Mouse (Mus musculus): Measurements from ENCODE around the gene Fastkd2. TPM values are rescaled to one million over a fixed set of nuclear protein-coding genes. Genes with fewer than 3 reads are reported as not detected.

The Fastkd2 gene
- total and polyA plus RNA-seq, 3 experiments = 2.2 to 115 (median 65.4) TPM

DNA sequence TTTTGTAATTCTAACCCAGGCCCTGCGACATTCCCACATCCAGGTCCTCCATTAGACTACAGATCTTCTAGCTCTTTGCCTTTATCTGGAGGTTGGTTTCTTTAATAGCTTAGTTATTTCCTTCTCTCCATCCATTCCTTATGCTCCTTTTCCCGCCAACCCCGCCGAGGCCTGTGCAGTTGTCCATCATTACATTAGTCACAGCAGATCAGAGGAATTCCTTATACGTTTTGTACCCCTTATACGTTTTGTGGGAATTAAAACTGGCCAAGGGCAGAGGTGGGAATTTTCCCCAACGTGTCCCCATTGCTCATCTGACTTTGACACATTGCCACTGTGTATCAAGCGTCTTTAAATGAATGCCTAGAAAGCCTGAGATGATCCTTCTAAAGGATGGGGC, 618 bp upstream of the Fastkd2 start:
- Histone ChIP-seq H3K36me3 (replicated peaks) (peaks cover 21% of the 10 kb centered on the region), H3K4me1 (ENCODE audit: insufficient read depth, low read depth, low read length) (peaks cover 30% of the 10 kb centered on the region), H3K9me3 (replicated peaks) (no peaks in the 10 kb centered on the region), H3K4me3 (ENCODE audit: low read depth, low read length) (peak overlapping the region; percentile 72), H3K27me3 (ENCODE audit: insufficient read depth, low read length) (peaks cover 7% of the 10 kb centered on the region)
- ATAC-seq (ENCODE audit: extremely low read depth, insufficient number of reproducible peaks, low FRiP score, poor library complexity, severe bottlenecking) (no peak), DNase-seq (ENCODE audit: low spot score) (no peak)
- no peak for TF ChIP-seq GATA2 (IDR thresholded peaks at IDR 0.05; ENCODE audit: borderline replicate concordance, low read depth, low read length)
- no peak for TF ChIP-seq GATA1 (IDR thresholded peaks at IDR 0.05; ENCODE audit: borderline replicate concordance, low read length)
- TF ChIP-seq POLR2AphosphoS5 (IDR thresholded peaks at IDR 0.05; ENCODE audit: insufficient replicate concordance, low read depth, low read length) = no peak
- no peak for TF ChIP-seq TAL1 (conservative IDR thresholded peaks at IDR 0.05; ENCODE audit: low read depth, low read length)
- no peak for TF ChIP-seq CTCF (IDR thresholded peaks at IDR 0.05; ENCODE audit: low read depth, low read length)

DNA sequence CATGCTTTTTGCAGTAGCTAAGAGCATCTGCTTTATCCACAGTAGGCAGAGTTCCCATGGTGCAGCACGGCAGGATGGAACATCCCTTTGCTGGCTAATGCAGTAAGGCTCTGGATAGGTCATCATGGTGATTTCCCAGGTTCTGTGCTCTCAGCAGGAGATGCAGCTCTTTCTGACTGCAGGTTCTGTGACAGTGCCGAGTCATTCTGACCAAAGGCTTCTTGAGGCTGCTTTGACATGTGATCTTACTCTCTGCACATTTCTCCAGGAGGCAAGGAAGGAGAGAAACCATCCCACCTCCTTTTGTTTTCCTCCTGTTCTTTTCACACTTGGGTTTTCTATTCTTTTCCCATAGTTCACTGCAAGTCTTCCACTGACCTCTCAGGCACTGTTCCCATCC, 25.6 kb downstream of the Fastkd2 start:
- Histone ChIP-seq H3K4me3 (ENCODE audit: low read depth, low read length) (no peak overlapping the region), H3K36me3 (replicated peaks) (peaks cover 38% of the 10 kb centered on the region), H3K4me1 (ENCODE audit: insufficient read depth, low read depth, low read length) (0 out of 2 replicates have a peak, but pooled peaks cover 6% of the 10 kb centered on the region), H3K9me3 (replicated peaks) (no peaks in the 10 kb centered on the region), H3K27me3 (ENCODE audit: insufficient read depth, low read length) (no peaks in the 10 kb centered on the region)
- TF ChIP-seq GATA1 (IDR thresholded peaks at IDR 0.05; ENCODE audit: borderline replicate concordance, low read length) (no peak), TAL1 (conservative IDR thresholded peaks at IDR 0.05; ENCODE audit: low read depth, low read length) (no peak), GATA2 (IDR thresholded peaks at IDR 0.05; ENCODE audit: borderline replicate concordance, low read depth, low read length) (no peak)
- DNase-seq (ENCODE audit: low spot score) (no peak), ATAC-seq (ENCODE audit: extremely low read depth, insufficient number of reproducible peaks, low FRiP score, poor library complexity, severe bottlenecking) (no peak)

DNA sequence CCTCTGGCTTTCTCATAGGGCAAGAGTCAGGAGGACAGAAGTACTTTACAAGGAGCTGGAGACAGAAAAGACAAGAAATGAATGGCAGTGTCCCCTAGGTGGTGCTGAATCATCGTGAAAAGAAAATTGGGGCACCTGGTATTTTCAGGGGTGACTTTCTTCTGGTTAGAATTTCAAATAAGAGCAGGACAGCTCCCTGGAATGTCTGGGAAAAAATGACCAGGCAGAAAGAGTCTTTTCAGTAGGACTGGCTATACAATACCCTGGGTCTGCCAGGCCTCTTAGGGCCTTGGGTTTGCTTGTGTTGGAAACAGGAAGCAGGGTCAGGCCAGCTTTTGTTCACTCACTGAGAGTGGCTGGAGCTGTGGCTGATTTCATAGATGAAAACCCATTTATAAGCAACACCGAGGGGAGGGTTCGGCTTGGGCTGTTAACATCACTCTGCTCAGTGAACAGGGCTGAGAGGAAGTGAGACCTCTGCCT, 32.8 kb downstream of the Fastkd2 start:
- Histone ChIP-seq H3K4me1 (ENCODE audit: insufficient read depth, low read depth, low read length) (no peaks in the 10 kb centered on the region), H3K4me3 (ENCODE audit: low read depth, low read length) (no peak overlapping the region), H3K36me3 (replicated peaks) (no peaks in the 10 kb centered on the region), H3K9me3 (replicated peaks) (no peaks in the 10 kb centered on the region), H3K27me3 (ENCODE audit: insufficient read depth, low read length) (peaks cover 9% of the 10 kb centered on the region; the same call in 1 of the 2 replicates)
- no peak for DNase-seq (ENCODE audit: low spot score)
- ATAC-seq (ENCODE audit: extremely low read depth, insufficient number of reproducible peaks, low FRiP score, poor library complexity, severe bottlenecking) = no peak
- no peak for TF ChIP-seq POLR2AphosphoS5 (IDR thresholded peaks at IDR 0.05; ENCODE audit: insufficient replicate concordance, low read depth, low read length)
- no peak for TF ChIP-seq CTCF (IDR thresholded peaks at IDR 0.05; ENCODE audit: low read depth, low read length)
- TF ChIP-seq GATA2 (IDR thresholded peaks at IDR 0.05; ENCODE audit: borderline replicate concordance, low read depth, low read length) = no peak
- no peak for TF ChIP-seq TAL1 (conservative IDR thresholded peaks at IDR 0.05; ENCODE audit: low read depth, low read length)
- no peak for TF ChIP-seq GATA1 (IDR thresholded peaks at IDR 0.05; ENCODE audit: borderline replicate concordance, low read length)

DNA sequence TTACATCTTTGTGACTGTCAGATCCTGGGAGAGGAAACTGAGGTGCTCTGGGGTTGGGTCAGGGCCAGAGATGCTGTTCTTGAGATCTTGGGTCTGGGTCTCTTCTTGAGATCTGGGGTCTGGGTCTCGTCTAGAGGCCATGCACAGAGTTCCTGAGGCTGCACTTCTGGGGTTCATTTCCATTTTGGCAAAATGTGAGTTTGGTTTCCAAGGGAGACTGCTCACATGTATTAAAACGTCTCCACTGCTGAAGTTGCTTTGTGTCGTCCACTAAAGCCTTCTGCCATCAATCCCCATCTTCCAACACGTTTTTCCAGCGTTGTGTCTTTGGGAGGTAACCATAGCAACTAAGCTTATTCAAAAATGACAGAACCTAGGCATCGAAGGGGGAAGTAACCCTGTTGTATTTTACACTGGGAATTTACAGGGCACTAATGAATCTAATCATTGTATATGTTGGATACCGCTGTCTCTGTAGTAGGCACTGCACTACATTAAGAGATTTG, 33.5 kb downstream of the Fastkd2 start:
- TF ChIP-seq GATA2 (IDR thresholded peaks at IDR 0.05; ENCODE audit: borderline replicate concordance, low read depth, low read length) (no peak), TAL1 (conservative IDR thresholded peaks at IDR 0.05; ENCODE audit: low read depth, low read length) (no peak), POLR2AphosphoS5 (IDR thresholded peaks at IDR 0.05; ENCODE audit: insufficient replicate concordance, low read depth, low read length) (no peak), CTCF (IDR thresholded peaks at IDR 0.05; ENCODE audit: low read depth, low read length) (no peak), GATA1 (IDR thresholded peaks at IDR 0.05; ENCODE audit: borderline replicate concordance, low read length) (no peak)
- DNase-seq (ENCODE audit: low spot score) (no peak), ATAC-seq (ENCODE audit: extremely low read depth, insufficient number of reproducible peaks, low FRiP score, poor library complexity, severe bottlenecking) (no peak)
- Histone ChIP-seq H3K9me3 (replicated peaks) (no peaks in the 10 kb centered on the region), H3K36me3 (replicated peaks) (no peaks in the 10 kb centered on the region), H3K27me3 (ENCODE audit: insufficient read depth, low read length) (peaks cover 9% of the 10 kb centered on the region; the same call in 1 of the 2 replicates), H3K4me1 (ENCODE audit: insufficient read depth, low read depth, low read length) (no peaks in the 10 kb centered on the region), H3K4me3 (ENCODE audit: low read depth, low read length) (no peak overlapping the region)

DNA sequence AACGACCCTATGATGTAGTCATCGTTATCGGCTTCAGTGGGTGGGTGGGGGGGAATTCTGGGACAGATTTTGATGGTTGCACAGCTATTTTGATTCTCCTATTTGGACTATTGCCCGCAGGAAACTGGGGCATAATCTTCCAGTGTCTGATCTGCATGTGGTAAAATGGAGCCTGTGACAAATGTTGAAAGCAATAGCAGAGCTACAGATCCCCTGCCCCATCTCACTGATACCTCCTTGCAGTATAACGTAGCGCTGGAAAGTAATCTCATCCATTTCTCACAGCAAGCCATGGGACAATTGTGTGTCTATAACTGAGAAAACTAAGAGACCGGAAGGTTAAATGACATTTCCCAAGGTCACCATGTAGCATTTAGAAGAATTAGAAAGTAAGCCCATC, 34.0 kb downstream of the Fastkd2 start:
- DNase-seq (ENCODE audit: low spot score) (no peak), ATAC-seq (ENCODE audit: extremely low read depth, insufficient number of reproducible peaks, low FRiP score, poor library complexity, severe bottlenecking) (no peak)
- Histone ChIP-seq H3K9me3 (replicated peaks) (no peaks in the 10 kb centered on the region), H3K27me3 (ENCODE audit: insufficient read depth, low read length) (peaks cover 9% of the 10 kb centered on the region; the same call in 1 of the 2 replicates), H3K36me3 (replicated peaks) (no peaks in the 10 kb centered on the region), H3K4me3 (ENCODE audit: low read depth, low read length) (no peak overlapping the region), H3K4me1 (ENCODE audit: insufficient read depth, low read depth, low read length) (no peaks in the 10 kb centered on the region)
- TF ChIP-seq CTCF (IDR thresholded peaks at IDR 0.05; ENCODE audit: low read depth, low read length) = no peak
- TF ChIP-seq GATA2 (IDR thresholded peaks at IDR 0.05; ENCODE audit: borderline replicate concordance, low read depth, low read length) = no peak
- no peak for TF ChIP-seq TAL1 (conservative IDR thresholded peaks at IDR 0.05; ENCODE audit: low read depth, low read length)
- TF ChIP-seq POLR2AphosphoS5 (IDR thresholded peaks at IDR 0.05; ENCODE audit: insufficient replicate concordance, low read depth, low read length) = no peak
- TF ChIP-seq GATA1 (IDR thresholded peaks at IDR 0.05; ENCODE audit: borderline replicate concordance, low read length) = no peak

DNA sequence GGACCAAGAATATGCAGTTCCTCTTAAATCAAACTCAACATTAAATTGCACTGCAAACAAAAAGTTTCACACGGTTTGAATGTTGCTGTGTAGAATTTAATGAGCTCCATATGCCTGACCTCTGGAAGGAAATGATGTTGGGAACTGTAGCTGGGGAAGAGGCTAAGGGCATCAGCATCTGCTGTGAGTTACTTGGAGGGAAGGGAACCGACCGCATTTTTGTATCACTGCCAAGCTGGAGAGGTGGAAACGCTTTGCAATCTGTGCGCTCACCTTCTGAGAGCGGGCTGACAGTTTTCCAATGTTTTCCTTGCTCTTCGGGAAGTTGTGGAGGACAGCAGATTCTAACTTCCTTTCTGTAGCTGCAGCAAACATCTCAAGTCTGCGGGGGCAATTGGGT, 37.7 kb downstream of the Fastkd2 start:
- H3K27me3 ChIP-seq (ENCODE audit: insufficient read depth, low read length) = peaks cover 6% of the 10 kb centered on the region; the same call in 1 of the 2 replicates
- no peak overlapping the region for H3K4me3 ChIP-seq (ENCODE audit: low read depth, low read length)
- ATAC-seq (ENCODE audit: extremely low read depth, insufficient number of reproducible peaks, low FRiP score, poor library complexity, severe bottlenecking) = no peak
- no peak for DNase-seq (ENCODE audit: low spot score)
- H3K4me1 ChIP-seq (ENCODE audit: insufficient read depth, low read depth, low read length) = no peaks in the 10 kb centered on the region
- H3K9me3 ChIP-seq (replicated peaks) = no peaks in the 10 kb centered on the region
- H3K36me3 ChIP-seq (replicated peaks) = no peaks in the 10 kb centered on the region
- TF ChIP-seq GATA2 (IDR thresholded peaks at IDR 0.05; ENCODE audit: borderline replicate concordance, low read depth, low read length) = no peak
- TF ChIP-seq GATA1 (IDR thresholded peaks at IDR 0.05; ENCODE audit: borderline replicate concordance, low read length) = no peak
- TF ChIP-seq TAL1 (conservative IDR thresholded peaks at IDR 0.05; ENCODE audit: low read depth, low read length) = no peak
- no peak for TF ChIP-seq CTCF (IDR thresholded peaks at IDR 0.05; ENCODE audit: low read depth, low read length)
- TF ChIP-seq POLR2AphosphoS5 (IDR thresholded peaks at IDR 0.05; ENCODE audit: insufficient replicate concordance, low read depth, low read length) = no peak
